ENCODE assay signal across 18 mouse cellular contexts in genomic region chr3:117038928-117039300, GRCm38 (mm10).
"Had no signal": no experiment of that assay in that cellular context is flagged by ENCODE, and none has a peak within 500 bp of the region (broad histone marks: within the 10 kb centered on the region; RNA-seq: fewer than 3 reads in every experiment).

No protein-coding gene starts in this region.

- H3K4me2 ChIP-seq: limb, embryonic 12.5 days; liver, embryonic 13.5 days; midbrain, embryonic 12.5 days; neural tube, embryonic 13.5 days; stomach, embryonic 15.5 days had no signal

- H3K27me3 ChIP-seq: limb, embryonic 12.5 days; liver, embryonic 13.5 days; megakaryocyte, embryonic 14.5 days; midbrain, embryonic 12.5 days; neural tube, embryonic 13.5 days; stomach, embryonic 15.5 days had no signal

- H3K4me3 ChIP-seq: layer of hippocampus, adult 2 months; limb, embryonic 12.5 days; liver, embryonic 13.5 days; megakaryocyte, embryonic 14.5 days; midbrain, embryonic 12.5 days; neural tube, embryonic 13.5 days; stomach, embryonic 15.5 days had no signal

- H3K9ac ChIP-seq: limb, embryonic 12.5 days; liver, embryonic 13.5 days; liver, postnatal 0 days; midbrain, embryonic 12.5 days; neural tube, embryonic 13.5 days; stomach, embryonic 15.5 days had no signal

- ATAC-seq: liver, postnatal 0 days; midbrain, embryonic 16.5 days had no signal

- H3K9me3 ChIP-seq: limb, embryonic 12.5 days; liver, embryonic 13.5 days; megakaryocyte, embryonic 14.5 days; midbrain, embryonic 12.5 days; neural tube, embryonic 13.5 days; stomach, embryonic 15.5 days had no signal

- H3K36me3 ChIP-seq: limb, embryonic 12.5 days; liver, embryonic 13.5 days; midbrain, embryonic 12.5 days; neural tube, embryonic 13.5 days; stomach, embryonic 15.5 days had no signal

- H3K4me1 ChIP-seq: limb, embryonic 12.5 days; liver, embryonic 13.5 days; megakaryocyte, embryonic 14.5 days; midbrain, embryonic 12.5 days; neural tube, embryonic 13.5 days; stomach, embryonic 15.5 days had no signal

- DNase-seq: kidney, adult 11 months; kidney, adult 9 months; kidney, postnatal 10 days; kidney, postnatal 4 days; liver; liver, embryonic 13.5 days; liver, postnatal 0 days; retina, postnatal 1 day; right cerebral cortex, postnatal 14 days; thymus, postnatal 4 days had no signal

- H3K27ac ChIP-seq: layer of hippocampus, adult 2 months; limb, embryonic 12.5 days; liver, embryonic 13.5 days; macrophage; midbrain, embryonic 12.5 days; neural tube, embryonic 13.5 days; stomach, embryonic 15.5 days had no signal
